Mouse (Mus musculus) right cerebral cortex, postnatal 4 days (tissue): ENCODE results near the gene Wdr43.

Source experiments
- DNase-seq: peaks from one replicate; pipeline ENCODE4 v3.0.0-alpha.2; 2022

Gene Wdr43

GRCm38 (mm10) chr17:71663491-71663890, 47.8 kb downstream of the Wdr43 start:
- no peak for DNase-seq

DNA sequence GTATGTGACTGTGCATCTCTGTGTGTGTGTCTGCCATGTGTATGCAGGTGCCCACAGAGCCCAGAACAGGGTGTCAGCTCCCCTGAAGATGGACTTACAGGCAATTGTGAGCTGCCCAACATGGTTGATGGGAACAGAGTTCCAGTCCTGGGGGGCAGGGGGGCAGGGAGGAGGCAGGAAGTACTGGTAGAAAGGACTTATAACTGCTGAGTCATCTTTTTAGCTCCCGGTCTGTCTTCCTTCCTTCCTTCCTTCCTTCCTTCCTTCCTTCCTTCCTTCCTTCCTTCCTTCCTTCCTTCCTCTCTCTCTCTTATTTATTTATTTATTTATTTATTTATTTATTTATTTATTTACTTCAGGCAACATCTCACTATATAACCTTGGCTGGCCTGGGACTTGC, 48.5 kb downstream of the Wdr43 start:
- DNase-seq = no peak

DNA sequence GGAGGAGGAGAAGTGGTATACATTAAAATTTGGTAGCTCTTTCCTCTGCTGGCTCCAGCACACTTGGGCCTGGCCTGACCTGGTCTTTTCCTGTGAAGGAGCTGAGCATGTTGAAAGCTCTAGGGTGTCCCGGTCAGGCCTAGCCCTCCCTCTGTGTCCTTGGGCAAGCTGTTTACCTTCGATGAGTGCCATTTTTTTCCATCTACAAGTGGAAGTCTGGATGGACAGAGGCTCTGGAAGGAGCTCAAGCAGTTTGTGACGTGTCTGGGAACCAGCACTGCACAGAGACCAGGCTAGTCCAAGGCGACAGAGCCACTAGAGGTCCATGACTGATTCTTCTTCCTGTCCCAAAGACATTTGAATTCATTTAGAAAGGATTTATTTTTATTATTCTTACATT, 49.5 kb downstream of the Wdr43 start:
- no peak for DNase-seq

DNA sequence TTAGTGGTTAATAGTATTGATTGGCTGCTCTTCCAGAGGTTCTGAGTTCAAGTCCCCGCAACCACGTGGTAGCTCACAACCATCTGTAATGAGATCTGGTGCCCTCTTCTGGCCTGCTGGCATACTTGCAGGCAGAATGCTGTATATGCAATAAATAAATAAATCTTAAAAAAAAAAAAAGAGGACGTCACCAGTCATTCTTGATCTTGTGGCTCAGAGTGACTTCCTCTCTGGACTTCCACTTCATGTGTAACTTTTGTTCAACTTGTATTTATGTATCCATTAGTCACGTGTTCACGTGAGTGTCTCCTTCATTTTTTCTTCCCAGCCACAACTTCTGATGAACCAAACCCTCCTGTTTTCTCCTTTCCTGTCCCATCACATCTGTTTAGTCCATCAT, 53.8 kb downstream of the Wdr43 start:
- no peak for DNase-seq

DNA sequence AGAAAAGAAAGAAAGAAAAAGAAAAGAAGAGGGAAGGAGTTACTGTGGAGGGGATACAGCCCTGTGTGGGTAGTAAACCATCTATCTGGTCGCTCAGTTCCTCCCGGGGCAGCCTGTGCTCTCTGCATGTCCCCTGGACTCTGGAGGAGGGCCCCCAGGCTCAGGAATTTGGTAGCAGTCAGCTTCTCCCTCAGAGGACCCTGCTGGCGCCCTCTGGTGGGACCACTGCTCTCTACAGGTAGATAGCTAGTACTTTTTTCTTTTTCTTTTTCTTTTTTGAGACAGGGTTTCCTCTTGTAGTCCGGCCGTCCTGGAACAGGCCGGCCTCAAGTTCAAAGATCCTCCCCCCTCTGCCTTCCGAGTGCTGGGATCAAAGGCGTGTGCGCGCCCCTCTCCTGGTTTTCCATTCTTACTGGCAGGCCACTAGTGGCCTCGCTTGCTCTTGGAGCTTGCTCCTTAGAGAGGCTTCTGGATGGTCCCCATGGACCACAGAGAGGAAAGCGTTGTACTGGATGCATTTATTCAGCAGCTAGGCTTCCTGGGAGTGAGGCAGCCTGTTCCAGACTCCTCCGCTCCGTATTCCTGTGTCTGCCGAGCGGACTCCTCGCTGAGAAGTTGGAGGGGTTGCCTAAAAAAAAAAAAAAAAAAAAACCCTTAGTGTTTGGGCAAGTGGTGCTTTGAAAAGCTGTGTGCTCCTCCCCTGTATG, 56.3 kb downstream of the Wdr43 start:
- peak; percentile 71 for DNase-seq

DNA sequence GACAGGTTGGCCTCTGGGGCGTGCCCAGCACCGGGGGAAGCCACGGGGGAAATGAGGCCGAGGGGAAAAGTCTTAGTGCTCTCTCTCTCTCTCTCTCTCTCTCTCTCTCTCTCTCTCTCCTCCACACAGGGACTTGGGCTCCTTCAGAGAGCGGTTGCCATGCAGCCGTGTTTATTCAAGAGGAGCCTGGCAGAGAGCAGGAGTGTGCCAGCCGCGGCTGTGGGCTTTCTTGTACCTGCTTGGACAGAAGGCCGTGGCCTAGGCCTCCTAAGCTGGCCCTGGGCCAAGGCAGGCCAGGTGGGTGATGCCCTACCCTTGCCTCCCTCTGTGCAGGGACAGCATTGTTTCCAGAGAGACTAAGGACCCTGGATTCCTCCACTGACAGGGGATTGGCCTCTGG, 57.4 kb downstream of the Wdr43 start, which contains the start of gene Togaram2:
Gene Togaram2, plus strand, starts transcription at position 170 of the 400 bp plus-strand sequence.
- no peak for DNase-seq

DNA sequence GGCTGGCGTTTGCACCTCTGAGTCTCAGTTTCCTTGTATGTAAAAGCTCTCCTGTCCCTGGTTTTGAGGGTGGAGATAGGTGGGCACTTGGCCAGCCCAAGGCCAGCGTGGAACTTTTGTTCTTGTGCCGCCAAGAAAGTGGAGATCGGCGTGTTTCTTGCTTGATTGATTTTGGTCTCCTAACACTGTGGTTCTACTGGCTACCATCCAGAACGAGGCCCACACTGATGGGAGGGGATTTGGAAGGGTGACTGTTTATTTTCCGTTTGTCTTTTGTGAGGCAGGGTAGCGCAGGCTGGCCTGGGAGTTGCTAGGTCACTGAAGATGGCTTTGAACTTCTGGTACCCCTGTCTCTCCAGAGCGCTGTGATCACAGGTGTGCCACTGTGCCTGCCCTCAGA, 58.2 kb downstream of the Wdr43 start:
- DNase-seq = no peak

DNA sequence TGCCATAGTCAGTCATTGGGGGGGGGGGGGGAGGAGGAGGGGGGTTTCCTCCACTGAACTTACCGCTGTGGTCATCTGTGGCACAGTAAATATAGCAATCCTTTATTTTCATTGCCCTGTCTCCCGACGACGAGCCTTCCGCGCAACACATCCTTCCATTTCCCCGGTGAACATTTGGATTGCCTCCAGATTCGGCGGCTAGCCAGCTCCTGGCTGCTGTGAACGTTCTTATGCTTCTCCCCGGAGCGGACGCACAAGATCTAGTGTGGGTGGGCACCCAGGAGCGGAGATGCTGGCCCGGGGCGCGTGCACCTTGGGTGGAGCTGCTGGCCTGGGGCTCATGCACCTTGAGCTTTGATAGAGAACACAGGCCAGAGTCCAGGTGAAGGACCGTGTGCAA, 59.2 kb downstream of the Wdr43 start:
- peak; percentile 53 for DNase-seq

GRCm38 (mm10) chr17:71681666-71682065, 66.0 kb downstream of the Wdr43 start:
- DNase-seq = no peak

DNA sequence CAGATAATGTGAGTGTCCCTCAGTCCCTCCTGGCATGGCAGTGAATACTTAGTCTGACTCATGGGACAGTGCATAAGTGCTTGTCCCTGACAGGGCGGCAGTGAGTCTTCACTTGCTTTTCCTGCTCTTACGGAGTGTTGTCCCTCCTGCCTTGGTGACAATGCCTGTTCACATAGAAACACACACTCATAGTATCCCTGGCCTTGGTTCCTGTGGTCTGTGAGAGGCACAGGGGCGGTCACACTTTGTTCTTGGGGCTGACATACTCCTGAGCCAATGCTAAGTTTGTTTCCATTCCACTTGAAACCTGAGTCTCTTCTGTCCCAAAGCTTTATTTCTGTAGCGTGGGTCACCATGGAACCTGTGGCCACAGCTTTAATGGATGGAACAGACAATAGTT, 66.7 kb downstream of the Wdr43 start:
- DNase-seq = no peak

DNA sequence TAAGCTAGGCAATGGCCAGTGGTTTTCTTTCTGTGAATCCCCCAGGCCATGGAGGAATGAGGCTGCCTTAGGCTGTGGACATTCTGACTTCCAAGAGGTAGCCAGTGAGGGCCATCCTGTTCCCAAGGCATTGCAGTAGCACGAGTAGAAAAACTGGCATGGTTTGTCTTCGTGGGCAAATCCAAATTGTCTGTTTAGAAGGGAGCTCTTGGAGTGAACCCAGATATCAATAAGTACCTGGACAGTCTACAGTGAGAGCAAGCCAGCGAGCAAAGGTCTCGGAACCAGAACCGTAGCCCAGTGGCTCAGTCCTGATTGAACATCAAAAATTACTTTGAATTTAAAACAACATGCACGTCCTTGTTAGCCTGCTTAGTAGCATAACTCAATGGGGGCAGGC, 67.6 kb downstream of the Wdr43 start:
- no peak for DNase-seq

DNA sequence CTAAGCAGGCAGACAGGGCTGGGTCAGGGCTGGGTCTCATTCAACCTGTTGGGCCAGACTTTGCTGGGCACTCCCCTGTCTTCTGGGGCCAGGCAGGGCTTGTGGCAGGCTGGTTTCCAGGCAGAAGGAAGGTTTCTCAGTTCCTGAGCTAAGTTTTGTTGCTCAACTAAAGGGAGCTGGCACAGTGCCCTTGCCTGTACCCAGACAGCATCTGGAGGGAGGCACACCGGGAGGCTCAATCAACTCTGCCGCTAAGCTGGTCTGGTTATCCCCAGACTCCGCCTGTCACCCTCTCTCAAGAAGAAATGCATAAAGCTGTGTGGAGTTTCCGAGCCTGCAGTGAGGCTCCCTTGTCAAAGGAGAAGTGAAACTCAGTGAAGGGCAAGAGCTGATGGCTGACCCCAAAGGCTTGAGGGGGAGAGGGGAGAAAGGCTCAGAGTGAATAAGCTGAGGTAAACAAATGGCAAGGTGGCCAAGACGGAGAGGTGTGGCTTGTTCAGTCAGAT, 68.5 kb downstream of the Wdr43 start:
- DNase-seq = no peak

GRCm38 (mm10) chr17:71687436-71687835, 71.7 kb downstream of the Wdr43 start:
- no peak for DNase-seq

DNA sequence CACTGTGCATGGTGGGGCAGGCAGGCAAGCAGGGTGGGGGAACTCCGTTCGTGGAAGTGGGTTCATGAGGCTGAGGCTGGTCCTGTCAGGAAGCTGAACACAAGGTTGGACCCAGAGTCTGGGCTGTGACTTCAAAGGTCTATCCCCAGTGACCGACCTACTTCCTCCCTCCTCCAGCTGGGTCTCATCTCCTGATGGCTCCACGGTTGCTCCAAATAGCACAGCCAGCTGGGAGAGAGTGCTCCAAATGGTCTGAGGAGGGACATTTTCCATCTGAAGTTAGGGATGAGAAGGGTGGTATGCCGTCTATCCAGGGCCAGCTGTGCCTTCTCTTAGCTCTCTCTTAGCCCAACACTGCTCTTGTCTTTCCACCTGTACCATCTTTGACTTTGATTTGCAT, 74.2 kb downstream of the Wdr43 start:
- no peak for DNase-seq

DNA sequence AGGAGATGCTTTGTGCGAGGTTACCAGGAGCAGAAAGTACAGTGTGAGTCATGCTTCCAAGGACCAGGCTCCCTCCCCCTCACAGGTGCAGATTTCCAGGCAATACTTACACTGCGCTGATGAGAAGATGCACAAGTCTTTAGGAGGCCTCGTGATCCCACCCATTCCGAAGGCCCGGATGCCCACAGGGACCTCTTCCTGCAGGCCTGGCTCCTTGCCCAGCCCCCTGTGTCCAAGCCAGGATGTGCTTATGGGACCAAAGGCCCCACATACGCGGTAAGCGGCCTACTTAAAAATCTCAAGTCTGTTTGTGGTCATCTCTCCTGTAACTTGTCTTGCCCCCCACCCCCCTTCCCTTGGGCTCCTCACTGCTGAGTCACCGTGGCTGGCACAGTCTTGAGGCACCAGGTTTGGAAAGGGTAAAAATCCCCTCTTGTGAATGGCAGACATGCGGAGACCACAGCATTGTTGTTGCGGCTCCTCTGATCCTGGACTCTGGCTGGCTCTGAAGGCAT, 75.7 kb downstream of the Wdr43 start:
- DNase-seq = peak; percentile 46

GRCm38 (mm10) chr17:71693313-71693712, 77.6 kb downstream of the Wdr43 start:
- no peak for DNase-seq

DNA sequence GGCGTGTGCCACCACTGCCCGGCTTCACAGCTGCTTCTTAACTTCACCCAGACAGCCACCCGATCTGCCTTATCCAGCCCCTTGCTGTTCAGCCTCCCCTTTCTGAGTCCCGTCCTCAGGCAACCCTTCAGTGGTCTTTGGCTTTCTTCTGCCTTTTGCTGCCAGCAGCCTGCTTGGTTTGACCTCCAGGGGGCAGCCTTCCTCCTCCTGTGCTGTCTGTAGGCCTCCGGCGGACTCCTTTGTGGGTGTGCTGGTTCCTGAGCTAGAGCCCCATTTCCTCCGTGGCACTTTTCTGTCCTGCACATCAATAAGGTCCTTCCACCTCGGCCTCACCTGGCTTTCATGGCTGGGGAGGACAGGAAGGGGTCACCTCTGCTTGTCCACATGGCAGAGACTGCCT, 78.1 kb downstream of the Wdr43 start:
- no peak for DNase-seq

DNA sequence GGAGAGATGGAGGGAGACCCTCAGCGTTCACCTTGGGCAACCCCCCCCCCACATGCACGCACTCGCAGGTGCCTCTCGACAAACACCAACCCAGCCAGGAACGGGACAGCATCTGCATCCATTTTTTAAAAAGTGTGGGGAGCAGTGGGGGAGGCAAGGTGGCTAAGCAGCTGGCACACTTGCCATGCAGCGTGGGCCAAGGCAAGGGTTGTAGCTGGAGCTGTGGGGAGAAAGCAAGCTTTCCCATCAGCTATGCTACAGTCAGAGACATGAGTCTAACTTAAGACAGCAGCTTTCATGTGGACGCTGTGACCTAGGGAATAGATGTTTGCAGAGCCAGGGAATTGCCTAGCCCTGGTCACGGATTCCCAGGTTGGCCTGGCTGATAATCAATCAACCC, 79.5 kb downstream of the Wdr43 start:
- no peak for DNase-seq

DNA sequence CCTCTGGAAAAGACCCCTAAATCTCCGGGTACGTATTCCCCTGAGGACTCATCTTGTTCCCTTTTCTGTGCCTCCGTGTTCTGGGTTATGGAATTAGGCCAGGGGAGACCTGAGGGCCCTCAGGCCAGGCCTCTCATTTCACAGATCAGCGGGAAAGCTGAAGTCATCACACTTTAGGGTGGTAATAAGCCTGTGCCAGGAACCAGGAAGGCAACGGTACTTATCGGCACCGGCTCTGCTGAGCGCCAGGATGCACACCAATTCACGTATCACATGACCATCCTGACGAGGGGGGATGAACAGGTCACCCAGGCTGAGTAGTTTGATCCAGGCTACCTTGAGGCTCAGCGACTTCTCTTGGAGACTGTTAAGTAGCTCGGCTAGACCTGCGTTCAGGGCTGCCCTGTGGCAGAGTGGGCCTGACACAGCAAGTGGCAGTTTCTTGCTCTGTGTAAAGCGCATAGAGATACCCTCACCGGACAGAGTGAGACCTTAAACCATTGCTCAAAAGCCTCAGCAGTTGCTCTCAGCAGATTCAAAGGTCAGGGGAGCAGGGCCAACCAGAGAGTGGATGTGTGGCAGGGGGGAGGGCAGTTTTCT, 80.1 kb downstream of the Wdr43 start:
- no peak for DNase-seq

DNA sequence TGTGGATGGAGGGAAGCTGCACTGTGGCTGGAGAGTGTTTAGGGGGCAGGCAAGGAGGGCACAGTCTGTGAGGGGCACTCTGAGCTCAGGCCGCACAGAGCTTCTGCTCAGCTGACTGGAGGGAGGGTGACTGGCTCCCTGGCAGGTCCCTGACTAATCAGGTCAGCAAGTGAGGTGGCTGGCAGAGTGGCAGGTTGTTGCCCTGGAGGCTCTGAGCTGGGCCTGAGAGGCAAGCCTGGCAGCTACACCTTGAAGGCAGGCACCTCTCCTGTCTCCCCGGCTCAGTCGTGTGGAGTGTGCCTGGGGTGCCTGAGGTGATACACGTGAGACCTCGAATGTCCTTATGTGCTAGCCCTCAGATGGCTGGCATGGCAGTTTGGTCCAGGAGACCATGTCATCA, 80.7 kb downstream of the Wdr43 start:
- no peak for DNase-seq

- DNase-seq = no peak
Measured at GRCm38 (mm10) chr17:71697896-71698618, 82.4 kb downstream of the Wdr43 start.

DNA sequence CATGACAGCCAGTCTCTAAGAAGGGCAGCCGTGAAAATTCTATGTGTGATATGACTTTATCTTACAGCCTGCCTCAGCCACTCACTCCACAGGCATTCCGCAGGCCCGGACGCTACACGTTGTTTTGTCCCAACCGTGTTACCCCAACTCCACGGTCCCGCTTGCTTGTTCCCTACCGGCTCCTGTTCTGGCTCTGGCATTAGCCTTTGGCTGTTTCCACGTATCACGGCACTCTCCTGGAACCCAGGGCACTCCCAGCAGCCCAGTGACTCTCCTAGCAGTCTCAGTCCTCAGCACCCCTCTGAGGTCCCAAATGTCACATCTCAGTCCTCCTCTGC, 82.9 kb downstream of the Wdr43 start:
- no peak for DNase-seq

DNA sequence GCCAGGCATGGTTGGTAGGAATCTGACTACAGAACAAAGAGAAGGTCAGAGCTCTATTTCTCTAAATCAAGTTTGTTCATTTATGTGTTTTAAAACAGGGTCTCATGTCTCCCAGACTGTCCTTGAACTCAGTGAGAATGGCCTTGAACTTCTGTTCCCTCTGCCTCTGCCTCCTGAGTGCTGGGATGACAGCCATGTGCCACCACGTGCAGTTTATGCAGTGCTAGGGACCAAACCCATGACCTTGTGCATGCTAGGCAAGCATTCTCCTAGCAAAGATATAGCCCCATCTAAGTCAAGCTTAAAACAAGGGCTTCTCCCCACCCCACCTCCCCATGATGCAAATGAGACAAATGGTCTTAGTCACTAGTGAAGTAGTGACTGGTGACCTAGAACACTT, 89.4 kb downstream of the Wdr43 start:
- no peak for DNase-seq
